Mouse (Mus musculus): ENCODE data around the gene Kmt2c. TPM values are rescaled to one million over a fixed set of nuclear protein-coding genes. Genes with fewer than 3 reads are reported as not detected.

The Kmt2c gene
- 10 to 100 TPM; 48.3 to 91.2 (median 68.8) TPM for total RNA-seq (2022)

DNA sequence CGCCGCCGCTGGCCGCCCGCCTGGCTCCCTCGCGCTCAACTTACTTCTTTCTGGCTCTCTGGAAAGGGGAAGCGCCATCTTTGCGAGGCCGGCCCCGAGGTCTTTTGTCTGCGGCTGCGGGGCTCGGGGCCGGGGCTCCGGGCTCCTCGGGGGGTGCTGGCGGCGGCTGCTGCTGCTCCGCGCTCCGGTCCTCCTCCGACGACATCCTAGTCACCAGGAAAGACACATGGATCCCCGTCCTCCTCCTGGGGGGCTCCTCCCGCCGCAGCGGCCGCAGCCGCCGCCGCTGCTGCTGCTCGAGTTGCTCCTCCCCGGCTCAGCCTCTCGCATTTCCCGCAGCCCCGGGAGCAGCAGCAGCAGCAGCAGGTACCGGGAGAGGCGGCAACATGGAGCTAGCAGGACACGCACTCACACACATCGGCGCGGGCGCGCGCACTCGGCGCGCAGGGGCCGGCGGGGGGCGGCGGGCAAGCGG lies at the start of gene Kmt2c:
TSS of gene Kmt2c (minus strand) at position 438 of the 475 bp plus-strand sequence.
- peak; percentile 75 for DNase-seq

GRCm38 (mm10) chr5:25546912-25547311 lies 48.3 kb upstream of the Kmt2c start:
- no peak for DNase-seq

DNA sequence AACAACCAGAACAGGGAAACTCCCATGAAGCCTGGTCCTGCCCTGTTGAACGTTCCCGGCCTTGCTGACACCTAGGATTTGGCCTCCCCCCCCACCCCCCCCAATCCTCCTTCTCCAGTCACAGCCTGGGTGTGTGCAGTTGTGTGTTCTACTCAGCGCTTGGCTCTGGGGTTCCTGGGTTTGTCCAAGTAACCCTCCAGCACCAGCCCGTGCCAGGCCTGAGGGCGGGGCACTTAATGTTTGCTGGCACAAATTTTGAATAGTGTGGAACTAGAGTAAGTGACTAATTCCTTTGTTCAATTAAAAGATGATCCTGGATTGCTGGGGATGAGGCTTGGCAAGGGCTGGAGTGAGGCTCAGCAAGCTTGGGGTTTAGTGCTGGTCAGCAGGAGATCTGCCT lies 46.0 kb upstream of the Kmt2c start:
- DNase-seq, result no peak

DNA sequence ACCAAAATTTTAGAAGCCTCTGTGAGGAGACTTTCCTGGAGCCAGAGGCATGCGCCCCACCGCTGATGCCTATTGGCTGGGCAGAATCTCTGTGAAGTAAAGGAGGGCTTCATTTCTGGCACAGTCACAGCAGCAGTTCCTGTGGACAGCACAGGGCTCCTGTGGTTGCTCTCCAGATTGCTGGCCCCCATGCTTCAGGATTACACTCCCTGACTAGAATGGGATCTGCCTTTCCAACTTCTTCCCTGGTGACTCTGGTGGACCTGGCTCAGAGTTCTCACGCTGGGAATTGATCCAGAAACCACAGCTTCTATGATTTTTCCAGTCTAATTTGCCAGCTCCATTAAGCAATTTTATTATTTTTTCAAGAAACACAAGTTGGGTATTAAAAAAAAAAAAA lies 45.5 kb upstream of the Kmt2c start:
- peak; percentile 24 for DNase-seq

DNA sequence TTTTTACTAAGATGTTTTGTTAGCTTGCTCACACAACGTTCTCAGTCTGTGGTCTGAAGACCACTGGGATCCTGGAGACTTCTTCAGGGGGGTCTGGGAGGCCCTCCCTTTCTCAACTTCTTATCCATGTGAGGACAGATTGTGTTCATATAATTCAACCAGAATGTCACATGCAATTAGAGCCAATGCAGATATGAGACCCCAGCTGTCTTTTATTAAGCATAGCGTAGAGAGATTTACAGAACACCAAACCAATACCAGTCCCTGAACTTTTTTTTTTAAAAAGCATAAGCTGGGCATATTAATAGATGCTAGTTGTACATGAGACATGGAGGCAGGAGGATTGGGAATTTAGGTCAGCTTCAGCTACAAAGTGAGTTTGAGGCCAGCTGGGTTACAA lies 43.1 kb upstream of the Kmt2c start:
- no peak for DNase-seq

- DNase-seq, result no peak
These were observed 42.3 kb upstream of the Kmt2c start for GRCm38 (mm10) chr5:25540921-25541320.

- DNase-seq, result no peak
These were observed 41.8 kb upstream of the Kmt2c start for GRCm38 (mm10) chr5:25540412-25540811.

DNA sequence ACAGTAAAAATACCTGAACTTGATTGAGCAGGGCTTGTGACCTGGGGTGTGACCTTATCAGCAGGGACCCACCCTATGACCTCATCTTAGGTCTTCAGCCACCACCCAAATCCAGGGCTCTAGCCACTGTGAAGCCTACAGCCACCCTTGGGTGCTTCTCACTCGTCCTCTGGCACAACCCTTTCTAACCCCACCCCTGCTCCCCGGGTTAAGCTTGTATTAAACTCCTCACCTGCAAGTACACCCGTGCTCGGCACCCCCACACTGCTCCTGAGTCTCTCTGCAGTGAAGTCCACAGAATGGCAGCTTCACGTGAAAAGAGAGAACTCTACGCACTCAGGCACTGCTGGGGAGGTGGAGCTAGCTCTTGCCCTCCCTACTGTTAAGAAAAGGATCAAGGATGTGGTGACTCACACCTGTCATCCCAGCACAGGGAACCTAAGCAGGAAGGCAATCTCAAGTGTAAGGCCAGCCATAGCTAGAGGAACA lies 38.4 kb upstream of the Kmt2c start:
- no peak for DNase-seq

- no peak for DNase-seq
These were observed 37.9 kb upstream of the Kmt2c start for GRCm38 (mm10) chr5:25536451-25536850.

DNA sequence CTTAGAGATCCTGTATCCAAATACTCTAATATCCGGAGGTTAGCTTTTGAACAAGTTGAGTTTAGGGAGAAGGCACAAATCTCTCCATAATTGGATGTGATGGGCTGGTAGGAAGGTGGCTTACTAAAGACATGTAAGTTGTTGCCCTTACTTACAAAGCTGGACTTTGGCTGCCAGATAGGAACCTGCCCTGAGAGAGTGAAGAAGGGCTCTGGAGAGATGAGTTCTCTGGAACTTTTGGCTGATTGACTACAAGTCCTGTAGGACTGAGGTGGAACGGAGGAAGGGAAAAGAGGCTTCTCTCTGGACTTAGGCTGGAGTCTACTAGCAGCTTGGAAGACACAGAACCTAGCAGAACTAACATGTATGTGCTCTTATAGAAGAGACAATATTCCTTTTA lies 37.0 kb upstream of the Kmt2c start:
- DNase-seq, result no peak

DNA sequence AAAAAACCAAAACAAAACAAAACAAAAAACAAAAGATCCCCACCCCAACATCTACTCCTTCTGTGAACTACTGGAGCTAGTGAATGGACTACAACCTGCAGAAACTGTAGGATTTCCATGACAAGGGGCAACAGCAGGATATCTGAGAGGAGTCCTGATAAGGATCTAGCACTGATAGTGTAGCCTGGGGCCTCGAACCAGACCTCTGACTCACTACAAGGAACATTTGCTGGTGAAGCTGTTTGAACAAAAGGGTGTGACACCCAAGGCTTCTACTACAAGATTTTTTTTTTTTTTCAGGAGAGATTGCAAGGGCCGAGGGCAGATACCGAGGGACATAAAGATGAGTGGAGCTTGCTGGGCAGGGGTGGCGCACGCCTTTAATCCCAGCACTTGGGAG lies 34.7 kb upstream of the Kmt2c start:
- DNase-seq, result no peak

DNA sequence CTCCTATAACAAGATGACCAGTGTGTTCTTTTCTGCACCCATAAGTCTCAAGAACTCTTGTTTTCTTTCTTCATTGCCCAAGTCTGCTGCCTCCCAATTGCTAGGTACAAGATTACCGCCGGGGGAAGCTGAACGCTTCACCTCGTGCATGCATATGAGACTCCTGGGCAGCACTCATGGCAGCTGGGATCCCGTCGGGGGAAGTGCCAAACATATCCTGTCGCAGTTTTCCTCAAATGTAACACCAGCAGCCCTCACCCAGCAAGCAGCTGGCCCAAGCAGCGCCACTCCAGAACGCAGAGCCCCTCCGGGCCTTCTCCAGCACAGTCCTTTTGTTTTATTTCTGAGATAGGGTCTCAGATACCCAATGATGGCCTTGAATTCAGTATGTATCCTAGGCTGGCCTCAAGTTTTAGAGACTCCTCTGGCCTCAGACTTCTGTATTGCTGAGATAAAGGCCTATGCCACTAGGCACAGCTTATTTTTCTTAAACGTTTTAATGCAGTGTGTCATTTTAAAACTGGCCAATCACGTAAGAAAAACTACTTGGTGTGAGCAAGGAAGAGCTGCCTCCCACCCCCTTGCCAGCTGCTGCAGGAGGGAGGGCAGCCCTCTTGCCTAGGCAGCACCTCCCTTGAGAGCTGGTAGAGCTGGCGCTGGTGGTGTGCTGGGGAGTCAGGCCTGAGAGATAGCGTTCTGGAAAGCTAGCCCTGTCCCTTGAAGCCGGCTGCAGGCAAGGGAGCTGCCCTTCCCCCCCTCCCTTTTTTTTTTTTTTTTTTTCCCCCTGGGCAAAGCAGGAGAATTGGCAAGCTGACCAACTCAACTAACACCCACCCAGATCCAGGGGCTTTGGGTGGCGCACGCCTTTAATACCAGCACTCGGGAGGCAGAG lies 33.9 kb upstream of the Kmt2c start:
- DNase-seq, result no peak

GRCm38 (mm10) chr5:25530629-25531028 lies 32.0 kb upstream of the Kmt2c start:
- no peak for DNase-seq

GRCm38 (mm10) chr5:25529529-25530421 lies 31.2 kb upstream of the Kmt2c start:
- DNase-seq, result peak; percentile 100

DNA sequence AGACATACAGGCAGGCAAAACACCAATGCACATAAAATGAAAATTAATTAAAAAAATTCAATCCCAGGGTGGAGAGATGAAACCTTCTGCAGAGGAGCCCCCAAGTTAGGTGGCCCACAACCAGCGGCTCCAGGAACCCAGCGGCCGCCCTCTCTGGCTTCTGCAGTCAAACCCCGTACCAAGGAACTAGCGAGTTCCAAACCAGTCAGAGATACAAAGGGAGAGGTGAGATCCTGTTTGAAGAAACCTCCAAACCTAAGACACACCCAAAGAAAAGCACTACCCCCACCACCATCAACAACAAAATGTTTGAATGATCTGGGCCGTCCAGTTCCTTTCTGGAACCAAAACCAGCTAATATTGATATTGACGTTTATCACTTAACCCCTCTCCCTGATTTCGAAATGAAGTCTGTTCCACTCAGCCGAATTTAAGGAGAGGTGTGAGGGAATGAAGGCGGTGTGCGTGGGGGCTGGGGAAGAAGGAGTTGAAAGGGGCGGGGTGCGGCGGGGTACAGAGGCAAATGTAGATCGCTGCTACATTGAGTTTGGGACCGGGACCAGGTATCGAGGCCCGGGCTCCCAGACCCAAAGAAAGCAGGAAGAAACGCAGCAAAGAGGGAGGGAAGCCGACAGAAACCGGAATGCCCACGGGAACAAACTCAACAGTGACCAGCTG lies 30.4 kb upstream of the Kmt2c start:
- no peak for DNase-seq

DNA sequence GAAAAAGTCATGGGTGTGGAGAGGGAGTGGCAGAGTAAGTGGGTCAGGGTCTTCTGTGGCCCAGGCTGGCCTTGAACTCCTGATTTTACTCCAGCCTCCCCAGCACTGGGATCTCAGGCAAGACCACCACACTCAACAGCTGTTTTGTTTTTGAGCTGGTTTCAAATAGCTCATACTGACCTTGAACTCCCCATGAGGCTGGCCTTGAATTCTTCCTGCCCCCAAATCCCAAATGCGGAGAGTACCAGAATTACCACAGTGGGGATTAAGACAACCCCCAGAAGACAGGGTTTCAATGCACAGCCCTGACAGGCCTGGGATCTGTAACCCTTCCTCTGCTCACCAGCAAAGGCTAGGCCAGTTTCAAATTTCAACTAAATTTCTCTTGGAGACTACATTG lies 29.4 kb upstream of the Kmt2c start:
- DNase-seq, result no peak

DNA sequence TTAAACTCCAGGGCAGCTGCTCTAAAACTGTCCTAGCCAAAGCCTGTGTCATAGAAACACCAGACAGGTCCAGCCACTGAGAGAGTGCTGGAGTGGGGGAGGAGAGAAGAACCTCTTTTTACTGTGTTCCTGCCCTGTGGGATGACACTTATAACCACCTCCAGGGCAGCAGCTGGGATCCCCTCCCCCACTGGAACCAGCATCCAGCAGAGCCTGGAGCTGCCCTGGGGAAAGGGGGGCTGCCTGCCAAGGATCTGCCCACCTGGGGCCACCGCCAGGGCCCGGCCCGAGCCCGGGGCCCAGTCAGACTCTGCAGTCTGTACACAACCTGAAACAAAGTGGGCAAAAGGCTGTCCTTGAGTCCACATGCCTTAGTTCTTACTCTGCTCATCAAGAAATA lies 28.3 kb upstream of the Kmt2c start:
- DNase-seq, result peak; percentile 17

- DNase-seq, result no peak
These were observed 27.5 kb upstream of the Kmt2c start for GRCm38 (mm10) chr5:25526116-25526515.

DNA sequence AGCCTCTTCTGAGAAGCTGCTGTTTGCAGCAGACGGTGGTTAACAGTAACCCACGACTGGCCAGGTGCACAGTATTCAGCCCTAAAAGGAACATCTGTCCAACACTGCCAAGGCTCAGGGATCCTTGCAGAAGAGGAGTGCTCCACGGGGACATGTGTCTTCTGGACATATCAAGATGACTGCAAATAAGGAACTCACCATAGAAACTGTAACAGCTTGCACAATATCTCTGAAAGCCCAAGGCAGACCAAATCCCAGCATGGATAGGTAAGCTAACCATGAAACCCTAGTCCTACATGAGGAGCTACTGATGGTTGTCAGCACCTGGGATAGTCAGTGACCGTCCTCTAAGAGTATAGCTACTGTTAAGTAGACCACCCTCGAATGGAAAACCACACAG lies 22.9 kb upstream of the Kmt2c start:
- DNase-seq, result no peak

GRCm38 (mm10) chr5:25519820-25520219 lies 21.2 kb upstream of the Kmt2c start:
- no peak for DNase-seq

- no peak for DNase-seq
These were observed 19.0 kb upstream of the Kmt2c start for GRCm38 (mm10) chr5:25517550-25517949.

DNA sequence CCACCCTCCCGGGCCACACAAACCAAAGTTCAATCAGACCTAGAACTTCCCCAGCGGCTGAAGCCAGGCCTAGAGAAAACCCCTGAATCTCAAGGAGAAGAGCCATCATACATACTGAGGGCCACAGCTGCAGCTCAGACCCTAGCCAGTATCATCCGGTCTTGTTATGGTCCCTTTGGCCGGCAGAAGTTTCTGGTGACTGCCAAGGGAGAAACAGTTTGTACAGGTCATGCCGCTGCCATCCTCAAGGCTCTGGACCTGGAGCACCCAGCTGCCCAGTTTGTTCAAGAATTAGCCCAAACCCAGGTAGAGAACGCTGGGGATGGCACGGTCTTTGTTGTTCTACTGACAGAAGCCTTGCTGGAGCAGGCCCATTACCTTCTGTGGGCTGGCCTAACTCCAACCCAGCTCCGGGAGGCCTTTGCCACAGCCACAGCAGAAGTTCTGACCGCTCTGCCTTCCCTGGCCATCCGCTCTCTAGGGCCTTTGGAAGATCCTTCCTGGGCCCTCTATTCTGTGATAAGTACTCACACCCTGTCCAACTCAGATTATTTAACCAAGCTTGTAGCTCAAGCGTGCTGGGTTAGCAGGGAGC lies 17.8 kb upstream of the Kmt2c start:
- DNase-seq, result no peak
